Mouse (Mus musculus) heart, adult 9 months (tissue): ENCODE measurements at regions not wholly inside any gene's neighbourhood (a gene's known extent, or its start where the extent isn't known, plus 50 kb on each side); places are given as distances from the start of the nearest gene placed in this dataset.

Experiments used
- DNase-seq, 2 experiments: peaks; one replicate each; pipeline ENCODE4 v3.0.0; 2022; ENCODE audit warnings: low spot score in 2 of 2

GRCm38 (mm10) chr9:85127107-85127506 lies 185.5 kb upstream of the Gm11114 start:
- peak in 1 of 2 experiments; percentile 6 for DNase-seq

GRCm38 (mm10) chr9:85134900-85135299 lies 177.7 kb upstream of the Gm11114 start:
- DNase-seq: no peak

- DNase-seq: no peak
These were observed 175.6 kb upstream of the Gm11114 start for GRCm38 (mm10) chr9:85136715-85137582.

- peak; percentile 25 to 38 for DNase-seq
These were observed 172.7 kb upstream of the Gm11114 start for GRCm38 (mm10) chr9:85139891-85140290.

GRCm38 (mm10) chr9:85144363-85144762 lies 168.2 kb upstream of the Gm11114 start:
- DNase-seq: no peak

GRCm38 (mm10) chr9:85165632-85166031 lies 146.9 kb upstream of the Gm11114 start:
- DNase-seq: no peak

- DNase-seq: no peak
These were observed 145.3 kb upstream of the Gm11114 start for GRCm38 (mm10) chr9:85167243-85167642.

GRCm38 (mm10) chr9:85174431-85174830 lies 138.1 kb upstream of the Gm11114 start:
- DNase-seq: no peak

- no peak for DNase-seq
These were observed 111.4 kb upstream of the Gm11114 start for GRCm38 (mm10) chr9:85201202-85201601.

GRCm38 (mm10) chr9:85224870-85225269 lies 87.7 kb upstream of the Gm11114 start:
- no peak for DNase-seq
